Mouse (Mus musculus) stomach, adult 2 months (tissue): Measurements from ENCODE around the gene Cerk. TPM values are rescaled to one million over a fixed set of nuclear protein-coding genes. Genes with fewer than 3 reads are reported as not detected.

ENCODE experiments used
- polyA plus RNA-seq: library from polyadenylated mRNA; depleted of rRNA; stranded (reverse); fragments of >200 nt; gene quantifications from 2 replicates; pipeline ENCODE4 v1.2.3, GENCODE M21; 2012; rRNA removed

The Cerk gene
- 9.8 and 11.5 TPM in 2 replicates for polyA plus RNA-seq

GRCm38 (mm10) chr15:86185689-86186569 is at the start of gene Cerk:
Cerk (minus strand) TSS chr15:86186141.

GRCm38 (mm10) chr15:86213753-86214548 is 28.0 kb upstream of the Cerk start, which contains the start of gene Tbc1d22a:
Tbc1d22a (plus strand) TSS chr15:86214459.

Other genes starting within 250 kb of the Cerk start
- gene Celsr1, start 152.4 kb downstream of the Cerk start, polyA plus RNA-seq: 8.3 and 10.3 TPM in 2 replicates
- 21.1 and 28.4 TPM in 2 replicates for gene Gramd4, start 128.4 kb downstream of the Cerk start, polyA plus RNA-seq
- gene Tbc1d22a, start 28.3 kb upstream of the Cerk start, polyA plus RNA-seq: 13.1 and 13.7 TPM in 2 replicates